Mouse (Mus musculus): ENCODE measurements around the gene Kirrel3. TPM values are rescaled to one million over a fixed set of nuclear protein-coding genes. Genes with fewer than 3 reads are reported as not detected.

Gene Kirrel3
- polyA plus RNA-seq, 1 experiment from 2014 or later: 6.9 TPM

GRCm38 (mm10) chr9:34787915-34788314 is 302.2 kb downstream of the Kirrel3 start:
- H3K27me3 ChIP-seq (replicated peaks; ENCODE audit: control insufficient read depth, insufficient read depth, low read length): no peaks in the 10 kb centered on the region
- H3K4me1 ChIP-seq (ENCODE audit: control insufficient read depth, insufficient read depth, low read length): no peaks in the 10 kb centered on the region
- 67% methylated on average over 3 of the region's 3 CpGs for WGBS
- ATAC-seq (ENCODE audit: low read depth): peak; percentile 18; the same call in 1 of the 2 replicates
- H3K36me3 ChIP-seq (ENCODE audit: control insufficient read depth, insufficient read depth, low read length): no peaks in the 10 kb centered on the region
- no peak overlapping the region for H3K4me3 ChIP-seq (ENCODE audit: low read depth, low read length)
- no peak overlapping the region for H3K27ac ChIP-seq (replicated peaks; ENCODE audit: low read depth, low read length)
- no peak for DNase-seq (ENCODE audit: low spot score)
- H3K9me3 ChIP-seq (ENCODE audit: control insufficient read depth, low read length): no peaks in the 10 kb centered on the region
- no peak overlapping the region for H3K9ac ChIP-seq (ENCODE audit: low read depth, low read length)
- H3K4me2 ChIP-seq (ENCODE audit: low read depth, low read length): no peak overlapping the region

GRCm38 (mm10) chr9:34795226-34795625 is 309.5 kb downstream of the Kirrel3 start:
- no peak overlapping the region for H3K4me3 ChIP-seq (ENCODE audit: low read depth, low read length)
- no peaks in the 10 kb centered on the region for H3K27me3 ChIP-seq (replicated peaks; ENCODE audit: control insufficient read depth, insufficient read depth, low read length)
- peaks cover 4% of the 10 kb centered on the region; the same call in 1 of the 2 replicates for H3K4me1 ChIP-seq (ENCODE audit: control insufficient read depth, insufficient read depth, low read length)
- ATAC-seq (ENCODE audit: low read depth) (no peak), DNase-seq (ENCODE audit: low spot score) (no peak)
- H3K27ac ChIP-seq (replicated peaks; ENCODE audit: low read depth, low read length): no peak overlapping the region
- H3K4me2 ChIP-seq (ENCODE audit: low read depth, low read length): no peak overlapping the region
- 26% methylated on average over 4 of the region's 4 CpGs for WGBS
- H3K36me3 ChIP-seq (ENCODE audit: control insufficient read depth, insufficient read depth, low read length): no peaks in the 10 kb centered on the region
- H3K9me3 ChIP-seq (ENCODE audit: control insufficient read depth, low read length): no peaks in the 10 kb centered on the region
- no peak overlapping the region for H3K9ac ChIP-seq (ENCODE audit: low read depth, low read length)

DNA sequence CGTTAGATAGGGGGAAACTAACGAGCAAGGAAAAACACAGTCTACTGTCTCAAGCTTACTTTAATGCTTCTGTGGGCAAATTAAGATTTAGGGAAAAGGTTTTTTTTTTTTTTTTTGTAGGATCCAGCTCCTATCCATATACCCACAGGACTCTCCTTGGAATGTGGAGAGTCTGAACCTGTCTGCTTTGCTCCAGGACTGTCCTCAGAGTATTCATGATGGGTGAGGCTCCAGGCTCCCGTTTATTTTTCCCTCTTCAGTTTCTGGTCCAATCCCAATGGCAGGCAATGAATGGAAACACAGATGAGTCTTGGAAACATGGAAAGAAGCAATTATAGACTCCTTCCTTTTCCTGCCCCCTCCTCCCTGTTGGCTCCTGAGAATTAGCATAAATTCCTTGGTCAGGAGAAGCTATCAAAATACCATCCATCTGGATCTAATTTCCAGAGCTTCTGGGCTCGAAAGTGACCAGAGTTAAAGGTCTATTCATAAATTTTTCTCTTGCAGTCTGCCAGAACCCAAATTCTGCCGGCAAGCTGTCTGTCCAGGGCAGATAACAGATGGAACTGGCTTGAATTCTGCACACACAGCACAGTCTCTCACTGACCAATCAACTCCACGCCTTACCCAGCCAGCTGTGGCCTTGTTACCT is 312.1 kb downstream of the Kirrel3 start:
- no peak overlapping the region for H3K27ac ChIP-seq (replicated peaks; ENCODE audit: low read depth, low read length)
- WGBS: 31% methylated on average over 6 of the region's 6 CpGs
- 0 out of 2 replicates have a peak, but pooled peaks have one; percentile 50 for ATAC-seq (ENCODE audit: low read depth)

GRCm38 (mm10) chr9:34801662-34802061 is 316.0 kb downstream of the Kirrel3 start:
- no peak overlapping the region for H3K4me3 ChIP-seq (ENCODE audit: low read depth, low read length)
- WGBS: 61% methylated on average over 6 of the region's 6 CpGs
- no peaks in the 10 kb centered on the region for H3K36me3 ChIP-seq (ENCODE audit: control insufficient read depth, insufficient read depth, low read length)
- H3K9me3 ChIP-seq (ENCODE audit: control insufficient read depth, low read length): no peaks in the 10 kb centered on the region
- ATAC-seq (ENCODE audit: low read depth): no peak
- no peak overlapping the region for H3K27ac ChIP-seq (replicated peaks; ENCODE audit: low read depth, low read length)
- peaks cover 4% of the 10 kb centered on the region; the same call in 1 of the 2 replicates for H3K4me1 ChIP-seq (ENCODE audit: control insufficient read depth, insufficient read depth, low read length)
- no peak for DNase-seq (ENCODE audit: low spot score)
- no peak overlapping the region for H3K9ac ChIP-seq (ENCODE audit: low read depth, low read length)
- no peak overlapping the region for H3K4me2 ChIP-seq (ENCODE audit: low read depth, low read length)
- no peaks in the 10 kb centered on the region for H3K27me3 ChIP-seq (replicated peaks; ENCODE audit: control insufficient read depth, insufficient read depth, low read length)

More for the DNA sequence above, 312.1 kb downstream of the Kirrel3 start:
- Histone ChIP-seq H3K27me3 (replicated peaks; ENCODE audit: control insufficient read depth, insufficient read depth, low read length) (no peaks in the 10 kb centered on the region), H3K9ac (ENCODE audit: low read depth, low read length) (no peak overlapping the region), H3K4me3 (ENCODE audit: low read depth, low read length) (no peak overlapping the region), H3K4me1 (ENCODE audit: control insufficient read depth, insufficient read depth, low read length) (peaks cover 4% of the 10 kb centered on the region; the same call in 1 of the 2 replicates), H3K9me3 (ENCODE audit: control insufficient read depth, low read length) (no peaks in the 10 kb centered on the region), H3K4me2 (ENCODE audit: low read depth, low read length) (no peak overlapping the region), H3K36me3 (ENCODE audit: control insufficient read depth, insufficient read depth, low read length) (no peaks in the 10 kb centered on the region)
- DNase-seq (ENCODE audit: low spot score): peak; percentile 60

GRCm38 (mm10) chr9:34806854-34807253 is 321.2 kb downstream of the Kirrel3 start:
- Histone ChIP-seq H3K36me3 (ENCODE audit: control insufficient read depth, insufficient read depth, low read length) (no peaks in the 10 kb centered on the region), H3K27me3 (replicated peaks; ENCODE audit: control insufficient read depth, insufficient read depth, low read length) (no peaks in the 10 kb centered on the region), H3K4me1 (ENCODE audit: control insufficient read depth, insufficient read depth, low read length) (no peaks in the 10 kb centered on the region), H3K27ac (replicated peaks; ENCODE audit: low read depth, low read length) (no peak overlapping the region), H3K4me3 (ENCODE audit: low read depth, low read length) (no peak overlapping the region), H3K9ac (ENCODE audit: low read depth, low read length) (no peak overlapping the region), H3K4me2 (ENCODE audit: low read depth, low read length) (no peak overlapping the region), H3K9me3 (ENCODE audit: control insufficient read depth, low read length) (no peaks in the 10 kb centered on the region)
- DNase-seq (ENCODE audit: low spot score): no peak
- ATAC-seq (ENCODE audit: low read depth): no peak
- 89% methylated on average over 3 of the region's 3 CpGs for WGBS

DNA sequence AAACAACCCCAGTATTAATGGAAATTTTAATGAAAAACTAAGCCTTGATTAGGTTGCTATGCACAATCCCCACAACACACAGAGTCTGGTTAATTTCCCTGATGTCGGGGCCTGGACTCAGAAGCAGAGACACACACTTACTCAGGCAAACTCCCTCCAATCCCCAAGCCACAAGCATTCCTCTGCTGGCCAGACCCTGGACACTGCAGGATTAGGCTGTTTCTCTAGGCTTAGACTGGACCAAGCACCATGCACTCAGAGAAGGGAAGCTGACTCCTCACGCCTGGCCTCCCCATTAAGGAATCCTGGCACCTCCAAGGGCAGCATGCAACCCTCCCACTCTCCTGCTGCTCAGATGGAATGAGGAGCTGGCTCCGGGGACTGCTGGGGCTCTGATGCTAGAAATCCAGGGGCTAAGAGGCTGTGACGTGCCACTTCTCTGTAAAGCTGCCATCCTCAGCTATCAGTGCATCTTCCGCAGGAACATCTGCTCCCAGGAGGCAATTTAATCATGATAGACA is 324.4 kb downstream of the Kirrel3 start:
- DNase-seq (ENCODE audit: low spot score) (no peak), ATAC-seq (ENCODE audit: low read depth) (no peak)
- Histone ChIP-seq H3K4me1 (ENCODE audit: control insufficient read depth, insufficient read depth, low read length) (no peaks in the 10 kb centered on the region), H3K27me3 (replicated peaks; ENCODE audit: control insufficient read depth, insufficient read depth, low read length) (no peaks in the 10 kb centered on the region), H3K27ac (replicated peaks; ENCODE audit: low read depth, low read length) (no peak overlapping the region), H3K4me3 (ENCODE audit: low read depth, low read length) (no peak overlapping the region), H3K36me3 (ENCODE audit: control insufficient read depth, insufficient read depth, low read length) (no peaks in the 10 kb centered on the region), H3K9me3 (ENCODE audit: control insufficient read depth, low read length) (no peaks in the 10 kb centered on the region), H3K9ac (ENCODE audit: low read depth, low read length) (no peak overlapping the region), H3K4me2 (ENCODE audit: low read depth, low read length) (no peak overlapping the region)
- WGBS: 70% methylated on average over 5 of the region's 5 CpGs

DNA sequence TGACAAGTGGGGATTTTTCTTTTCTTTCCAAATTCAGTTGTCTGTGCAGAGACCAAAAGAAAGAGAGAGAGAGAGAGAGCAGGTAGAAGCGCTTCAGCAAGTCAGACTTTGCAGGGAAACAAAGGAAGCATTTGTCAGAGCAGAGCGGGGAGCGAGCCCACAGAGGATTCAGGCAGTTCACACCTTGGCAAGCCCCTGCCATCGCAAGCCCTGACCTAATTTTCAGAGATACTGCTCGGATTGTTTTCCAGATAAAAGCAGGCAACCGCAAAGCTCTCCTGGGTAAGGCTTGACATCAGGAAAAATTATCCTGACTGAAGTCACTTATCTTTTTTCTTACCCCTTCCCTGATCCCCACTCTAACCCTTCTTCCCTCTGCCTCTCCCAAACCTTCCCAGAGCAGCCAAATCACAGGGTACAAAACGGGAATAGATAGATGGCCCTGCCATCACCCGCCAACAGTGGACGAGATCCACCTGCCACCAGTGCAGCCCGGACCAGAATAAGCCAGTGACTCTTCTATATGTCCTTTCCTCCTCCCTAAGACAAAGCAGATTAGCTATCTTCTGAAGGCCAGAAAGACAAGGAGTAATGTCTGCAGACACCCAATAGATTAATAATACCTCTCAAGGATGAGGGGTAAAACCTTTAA is 332.8 kb downstream of the Kirrel3 start:
- Histone ChIP-seq H3K27ac (replicated peaks; ENCODE audit: low read depth, low read length) (no peak overlapping the region), H3K36me3 (ENCODE audit: control insufficient read depth, insufficient read depth, low read length) (no peaks in the 10 kb centered on the region), H3K27me3 (replicated peaks; ENCODE audit: control insufficient read depth, insufficient read depth, low read length) (0 out of 2 replicates have a peak, but pooled peaks cover 3% of the 10 kb centered on the region), H3K9me3 (ENCODE audit: control insufficient read depth, low read length) (no peaks in the 10 kb centered on the region), H3K4me3 (ENCODE audit: low read depth, low read length) (no peak overlapping the region), H3K9ac (ENCODE audit: low read depth, low read length) (no peak overlapping the region), H3K4me1 (ENCODE audit: control insufficient read depth, insufficient read depth, low read length) (no peaks in the 10 kb centered on the region), H3K4me2 (ENCODE audit: low read depth, low read length) (no peak overlapping the region)
- WGBS: 33% methylated on average over 10 of the region's 10 CpGs
- DNase-seq (ENCODE audit: low spot score): no peak
- no peak for ATAC-seq (ENCODE audit: low read depth)

DNA sequence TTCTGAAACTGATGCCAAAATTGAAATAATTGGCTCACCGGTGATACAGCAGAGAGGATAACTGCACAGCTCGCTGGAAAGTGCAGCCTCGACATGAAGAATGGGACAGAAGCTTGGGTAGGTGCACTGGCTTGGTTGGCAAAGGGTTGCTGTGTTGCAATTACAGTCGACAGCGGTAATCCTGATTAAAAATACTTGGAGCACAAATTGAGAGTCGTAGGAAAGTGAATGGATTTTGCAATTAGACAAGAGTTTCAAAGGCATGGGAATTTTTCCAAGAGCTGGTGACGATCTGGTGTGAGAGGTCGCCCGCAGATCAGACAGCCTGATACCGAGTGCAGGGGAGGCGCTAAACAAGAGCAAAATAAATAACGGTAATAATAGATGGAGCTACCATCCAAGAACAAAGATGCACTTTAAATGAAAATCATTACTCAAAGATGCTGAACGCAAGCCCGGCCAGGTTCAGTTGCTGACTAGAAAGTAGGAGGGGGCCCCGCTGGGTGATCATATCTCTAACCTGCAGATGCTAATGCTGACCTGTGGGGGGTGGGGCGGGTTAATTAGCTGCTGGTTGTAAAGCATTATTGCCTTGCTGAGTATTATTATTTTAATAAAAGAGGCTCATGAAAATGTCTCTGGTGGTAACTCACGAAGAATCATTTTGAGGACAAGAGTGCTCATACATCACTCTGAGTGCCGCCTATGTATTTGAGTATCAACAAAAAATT is 338.8 kb downstream of the Kirrel3 start:
- ATAC-seq (ENCODE audit: low read depth) (no peak), DNase-seq (ENCODE audit: low spot score) (no peak)
- 77% methylated on average over 18 of the region's 18 CpGs for WGBS
- Histone ChIP-seq H3K27me3 (replicated peaks; ENCODE audit: control insufficient read depth, insufficient read depth, low read length) (no peaks in the 10 kb centered on the region), H3K36me3 (ENCODE audit: control insufficient read depth, insufficient read depth, low read length) (no peaks in the 10 kb centered on the region), H3K27ac (replicated peaks; ENCODE audit: low read depth, low read length) (no peak overlapping the region), H3K4me1 (ENCODE audit: control insufficient read depth, insufficient read depth, low read length) (no peaks in the 10 kb centered on the region), H3K9ac (ENCODE audit: low read depth, low read length) (no peak overlapping the region), H3K4me3 (ENCODE audit: low read depth, low read length) (no peak overlapping the region), H3K9me3 (ENCODE audit: control insufficient read depth, low read length) (no peaks in the 10 kb centered on the region), H3K4me2 (ENCODE audit: low read depth, low read length) (no peak overlapping the region)
